Mouse (Mus musculus): ENCODE data around the gene Tapt1. TPM values are rescaled to one million over a fixed set of nuclear protein-coding genes. Genes with fewer than 3 reads are reported as not detected.

The Tapt1 gene
- total and polyA plus RNA-seq, 2 experiments from 2014 or later: 19.1 to 70.5 TPM

- TF ChIP-seq CTCF (IDR thresholded peaks at IDR 0.05; ENCODE audit: low read depth): no peak
- WGBS: 79% methylated on average over 4 of the region's 4 CpGs
These were observed 31.0 kb upstream of the Tapt1 start for GRCm38 (mm10) chr5:44257401-44257800.

GRCm38 (mm10) chr5:44256512-44256911, 30.1 kb upstream of the Tapt1 start:
- 91% methylated on average over 3 of the region's 3 CpGs for WGBS
- H3K4me3 ChIP-seq (ENCODE audit: low read depth, low read length): no peak overlapping the region
- TF ChIP-seq CTCF (IDR thresholded peaks at IDR 0.05; ENCODE audit: low read depth): no peak
- ATAC-seq (no peak), DNase-seq (no peak)
- H3K36me3 ChIP-seq (ENCODE audit: insufficient read depth): no peaks in the 10 kb centered on the region
- H3K27ac ChIP-seq (ENCODE audit: low read depth, low read length): no peak overlapping the region
- no peak overlapping the region for H3K9ac ChIP-seq
- H3K27me3 ChIP-seq (ENCODE audit: insufficient read depth, low read length): no peaks in the 10 kb centered on the region
- no peak overlapping the region for H3K4me2 ChIP-seq (ENCODE audit: low read depth)
- no peaks in the 10 kb centered on the region for H3K9me3 ChIP-seq (ENCODE audit: low read length)
- no peaks in the 10 kb centered on the region for H3K4me1 ChIP-seq (ENCODE audit: insufficient read depth)

More at GRCm38 (mm10) chr5:44257401-44257800, 31.0 kb upstream of the Tapt1 start:
- H3K4me2 ChIP-seq (ENCODE audit: low read depth): no peak overlapping the region
- no peak overlapping the region for H3K27ac ChIP-seq (ENCODE audit: low read depth, low read length)
- H3K4me3 ChIP-seq (ENCODE audit: low read depth, low read length): no peak overlapping the region
- no peaks in the 10 kb centered on the region for H3K27me3 ChIP-seq (ENCODE audit: insufficient read depth, low read length)
- no peak overlapping the region for H3K9ac ChIP-seq
- H3K36me3 ChIP-seq (ENCODE audit: insufficient read depth): no peaks in the 10 kb centered on the region; the same call in 1 of the 2 replicates
- DNase-seq (no peak), ATAC-seq (no peak)
- H3K4me1 ChIP-seq (ENCODE audit: insufficient read depth): no peaks in the 10 kb centered on the region
- no peaks in the 10 kb centered on the region for H3K9me3 ChIP-seq (ENCODE audit: low read length)

GRCm38 (mm10) chr5:44255756-44256398, 29.5 kb upstream of the Tapt1 start:
- ATAC-seq: no peak
- H3K4me2 ChIP-seq (ENCODE audit: low read depth): no peak overlapping the region
- 72% methylated on average over 7 of the region's 7 CpGs for WGBS
- no peak for DNase-seq
- no peak overlapping the region for H3K4me3 ChIP-seq (ENCODE audit: low read depth, low read length)
- no peaks in the 10 kb centered on the region for H3K27me3 ChIP-seq (ENCODE audit: insufficient read depth, low read length)
- H3K27ac ChIP-seq (ENCODE audit: low read depth, low read length): no peak overlapping the region
- H3K4me1 ChIP-seq (ENCODE audit: insufficient read depth): no peaks in the 10 kb centered on the region
- H3K9ac ChIP-seq: no peak overlapping the region
- TF ChIP-seq CTCF (IDR thresholded peaks at IDR 0.05; ENCODE audit: low read depth): no peak
- H3K9me3 ChIP-seq (ENCODE audit: low read length): no peaks in the 10 kb centered on the region
- no peaks in the 10 kb centered on the region for H3K36me3 ChIP-seq (ENCODE audit: insufficient read depth)

GRCm38 (mm10) chr5:44253449-44253848, 27.0 kb upstream of the Tapt1 start:
- Histone ChIP-seq H3K36me3 (ENCODE audit: insufficient read depth) (no peaks in the 10 kb centered on the region), H3K4me2 (ENCODE audit: low read depth) (no peak overlapping the region), H3K9ac (no peak overlapping the region), H3K4me1 (ENCODE audit: insufficient read depth) (no peaks in the 10 kb centered on the region), H3K27me3 (ENCODE audit: insufficient read depth, low read length) (no peaks in the 10 kb centered on the region), H3K9me3 (ENCODE audit: low read length) (no peaks in the 10 kb centered on the region), H3K4me3 (ENCODE audit: low read depth, low read length) (no peak overlapping the region), H3K27ac (ENCODE audit: low read depth, low read length) (no peak overlapping the region)
- ATAC-seq: no peak
- WGBS: 87% methylated on average over 6 of the region's 6 CpGs
- no peak for DNase-seq
- no peak for TF ChIP-seq CTCF (IDR thresholded peaks at IDR 0.05; ENCODE audit: low read depth)

DNA sequence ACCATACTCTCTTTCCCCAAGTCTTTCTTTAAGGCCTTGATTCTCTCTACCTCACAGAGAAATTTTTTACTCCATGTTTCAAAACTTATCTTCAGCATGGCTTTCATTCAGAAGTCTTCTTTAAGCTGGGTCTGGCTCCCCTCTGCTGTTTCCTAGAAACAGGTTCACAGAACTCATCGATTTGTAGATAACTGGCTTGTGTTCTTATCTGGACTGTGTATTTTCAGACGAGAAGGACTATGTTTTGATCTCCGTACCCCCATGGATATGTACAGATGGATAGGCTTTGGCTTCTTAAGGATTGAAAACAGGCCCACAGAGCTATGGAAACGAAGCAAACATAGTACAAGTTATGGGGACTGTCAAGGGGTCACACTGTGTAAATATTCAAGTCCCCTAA, 26.0 kb upstream of the Tapt1 start:
- Histone ChIP-seq H3K4me1 (ENCODE audit: insufficient read depth) (no peaks in the 10 kb centered on the region), H3K4me2 (ENCODE audit: low read depth) (no peak overlapping the region), H3K4me3 (ENCODE audit: low read depth, low read length) (no peak overlapping the region), H3K27me3 (ENCODE audit: insufficient read depth, low read length) (no peaks in the 10 kb centered on the region), H3K27ac (ENCODE audit: low read depth, low read length) (no peak overlapping the region), H3K36me3 (ENCODE audit: insufficient read depth) (no peaks in the 10 kb centered on the region), H3K9me3 (ENCODE audit: low read length) (no peaks in the 10 kb centered on the region), H3K9ac (no peak overlapping the region)
- DNase-seq (no peak), ATAC-seq (no peak)
- TF ChIP-seq CTCF (IDR thresholded peaks at IDR 0.05; ENCODE audit: low read depth): no peak
- 82% methylated on average over 4 of the region's 4 CpGs for WGBS

- no peaks in the 10 kb centered on the region for H3K27me3 ChIP-seq (ENCODE audit: insufficient read depth, low read length)
- no peaks in the 10 kb centered on the region for H3K4me1 ChIP-seq (ENCODE audit: insufficient read depth)
- WGBS: 49% methylated on average over 5 of the region's 5 CpGs
- no peak for TF ChIP-seq CTCF (IDR thresholded peaks at IDR 0.05; ENCODE audit: low read depth)
- DNase-seq (no peak), ATAC-seq (no peak)
- H3K27ac ChIP-seq (ENCODE audit: low read depth, low read length): no peak overlapping the region
- H3K9ac ChIP-seq: no peak overlapping the region
- H3K4me2 ChIP-seq (ENCODE audit: low read depth): no peak overlapping the region
- H3K9me3 ChIP-seq (ENCODE audit: low read length): no peaks in the 10 kb centered on the region
- no peak overlapping the region for H3K4me3 ChIP-seq (ENCODE audit: low read depth, low read length)
- H3K36me3 ChIP-seq (ENCODE audit: insufficient read depth): no peaks in the 10 kb centered on the region
These were observed 24.0 kb upstream of the Tapt1 start for GRCm38 (mm10) chr5:44250211-44250955.

- no peak for TF ChIP-seq CTCF (IDR thresholded peaks at IDR 0.05; ENCODE audit: low read depth)
- no peak overlapping the region for H3K27ac ChIP-seq (ENCODE audit: low read depth, low read length)
- no peaks in the 10 kb centered on the region for H3K36me3 ChIP-seq (ENCODE audit: insufficient read depth)
- H3K4me3 ChIP-seq (ENCODE audit: low read depth, low read length): no peak overlapping the region
- H3K4me2 ChIP-seq (ENCODE audit: low read depth): no peak overlapping the region
- 85% methylated on average over 6 of the region's 6 CpGs for WGBS
- H3K27me3 ChIP-seq (ENCODE audit: insufficient read depth, low read length): no peaks in the 10 kb centered on the region
- H3K4me1 ChIP-seq (ENCODE audit: insufficient read depth): no peaks in the 10 kb centered on the region
- ATAC-seq (no peak), DNase-seq (no peak)
- H3K9me3 ChIP-seq (ENCODE audit: low read length): no peaks in the 10 kb centered on the region
- H3K9ac ChIP-seq: no peak overlapping the region
These were observed 22.9 kb upstream of the Tapt1 start for GRCm38 (mm10) chr5:44249363-44249762.
